In genomic region chr5:31589711-31590319, GRCm38 (mm10) we compare ENCODE assay signal across 10 mouse cellular contexts. TPM values are rescaled to one million over a fixed set of nuclear protein-coding genes. Genes with fewer than 3 reads are reported as not detected.
A peak's percentile ranks its signal among the peaks of the same experiment; 100 is the strongest.
DNase-seq lines count a peak whose midpoint lies in the region; ATAC-seq and TF ChIP-seq lines count a peak whose summit lies in the region.
"Had no signal": no experiment of that assay in that cellular context is flagged by ENCODE, and none has a peak within 500 bp of the region (broad histone marks: within the 10 kb centered on the region; RNA-seq: fewer than 3 reads in every experiment).

No protein-coding gene starts in this region.

- H3K9me3 ChIP-seq in intestine, embryonic 14.5 days (ENCODE audit: control insufficient read depth, low read length), result 0 out of 2 replicates have a peak, but pooled peaks cover 2% of the 10 kb centered on the region
- no peaks in the 10 kb centered on the region for H3K9me3 ChIP-seq in intestine, postnatal 0 days (ENCODE audit: control insufficient read depth)
- peaks cover 7% of the 10 kb centered on the region for H3K9me3 ChIP-seq in liver, embryonic 12.5 days (replicated peaks)

- no peak for TF ChIP-seq CTCF in intestine, postnatal 0 days (IDR thresholded peaks at IDR 0.05; ENCODE audit: low read depth)

- no peaks in the 10 kb centered on the region for H3K36me3 ChIP-seq in intestine, embryonic 14.5 days (ENCODE audit: control insufficient read depth, insufficient read depth, low read length)
- no peaks in the 10 kb centered on the region for H3K36me3 ChIP-seq in intestine, postnatal 0 days (ENCODE audit: control insufficient read depth, insufficient read depth)
- H3K36me3 ChIP-seq in liver, embryonic 12.5 days, result no peaks in the 10 kb centered on the region
- H3K36me3 ChIP-seq: heart, embryonic 13.5 days; midbrain, embryonic 13.5 days had no signal

- H3K4me2 ChIP-seq in intestine, embryonic 14.5 days (ENCODE audit: low read length), result no peak overlapping the region
- H3K4me2 ChIP-seq in intestine, postnatal 0 days (replicated peaks; ENCODE audit: low read depth), result no peak overlapping the region
- H3K4me2 ChIP-seq in liver, embryonic 12.5 days, result no peak overlapping the region
- H3K4me2 ChIP-seq: heart, embryonic 13.5 days; midbrain, embryonic 13.5 days had no signal

- H3K9ac ChIP-seq in intestine, embryonic 14.5 days (ENCODE audit: low read length), result no peak overlapping the region
- H3K9ac ChIP-seq in intestine, postnatal 0 days (ENCODE audit: low read depth, low read length), result no peak overlapping the region
- H3K9ac ChIP-seq in liver, embryonic 12.5 days, result no peak overlapping the region
- H3K9ac ChIP-seq: heart, embryonic 13.5 days; midbrain, embryonic 13.5 days had no signal

- intact Hi-C loops in left cerebral cortex, postnatal 36 days (cut with DNase I), result loop anchor here (10.0 kb wide), 1 partner anchor 445 kb away; no protein-coding TSS in a partner anchor

- peak overlapping the region; percentile 45; the same call in 1 of the 2 replicates for H3K27ac ChIP-seq in intestine, embryonic 14.5 days (ENCODE audit: low read depth)
- H3K27ac ChIP-seq in intestine, postnatal 0 days (ENCODE audit: low read depth, low read length), result no peak overlapping the region
- H3K27ac ChIP-seq in liver, embryonic 12.5 days, result no peak overlapping the region
- H3K27ac ChIP-seq: heart, embryonic 13.5 days; midbrain, embryonic 13.5 days had no signal

- no peak overlapping the region for H3K4me3 ChIP-seq in intestine, embryonic 14.5 days (ENCODE audit: low read depth, low read length)
- no peak overlapping the region for H3K4me3 ChIP-seq in intestine, postnatal 0 days (ENCODE audit: low read depth, low read length)
- no peak overlapping the region for H3K4me3 ChIP-seq in liver, embryonic 12.5 days
- H3K4me3 ChIP-seq: heart, embryonic 13.5 days; midbrain, embryonic 13.5 days had no signal

- no peak for DNase-seq in intestine, embryonic 14.5 days (ENCODE audit: low spot score)
- peak; percentile 43 for DNase-seq in right cerebral cortex, adult 18-20 months
- DNase-seq in right cerebral cortex, postnatal 25 days, result no peak
- peak; percentile 36 for DNase-seq in left cerebral cortex, postnatal 36 days (ENCODE audit: low spot score in 2 of 2)
- no peak for DNase-seq in urinary bladder, adult 18-20 months (ENCODE audit: low spot score in 2 of 2)
- DNase-seq: kidney, adult 8-10 months had no signal

- ATAC-seq in intestine, embryonic 14.5 days (replicated peaks; ENCODE audit: low FRiP score, low TSS enrichment, low read depth), result peak; percentile 70; the same call in 1 of the 2 replicates
- no peak for ATAC-seq in intestine, postnatal 0 days
- no peak for ATAC-seq in liver, embryonic 12.5 days
- ATAC-seq: midbrain, embryonic 13.5 days had no signal

- H3K4me1 ChIP-seq in intestine, embryonic 14.5 days (replicated peaks; ENCODE audit: control insufficient read depth, insufficient read depth, low read length), result 0 out of 2 replicates have a peak, but pooled peaks cover 2% of the 10 kb centered on the region
- no peaks in the 10 kb centered on the region for H3K4me1 ChIP-seq in intestine, postnatal 0 days (replicated peaks; ENCODE audit: control insufficient read depth, insufficient read depth, low read length)
- H3K4me1 ChIP-seq in liver, embryonic 12.5 days, result no peaks in the 10 kb centered on the region
- H3K4me1 ChIP-seq: heart, embryonic 13.5 days; midbrain, embryonic 13.5 days had no signal

- 55% methylated on average over 14 of the region's 14 CpGs for WGBS in intestine, embryonic 14.5 days
- WGBS in intestine, postnatal 0 days, result 69% methylated on average over 14 of the region's 14 CpGs
- WGBS in liver, embryonic 12.5 days (ENCODE audit: insufficient replicate concordance), result 75% methylated on average over 14 of the region's 14 CpGs

- no peaks in the 10 kb centered on the region for H3K27me3 ChIP-seq in intestine, embryonic 14.5 days (replicated peaks; ENCODE audit: control insufficient read depth, insufficient read depth, low read length)
- H3K27me3 ChIP-seq in intestine, postnatal 0 days (replicated peaks; ENCODE audit: control insufficient read depth, insufficient read depth, low read length), result no peaks in the 10 kb centered on the region
- H3K27me3 ChIP-seq in liver, embryonic 12.5 days (replicated peaks), result no peaks in the 10 kb centered on the region
- H3K27me3 ChIP-seq: heart, embryonic 13.5 days; midbrain, embryonic 13.5 days had no signal

RNA-seq across cellular contexts. Expression of gene Mrpl33, which starts 6.9 kb away (rescaled TPM):
- 298 and 334 TPM in 2 replicates for polyA plus RNA-seq in intestine, embryonic 14.5 days (2014; fragmentation: Nextera tagmentation; extraction: Ambion mirVana)
- 337 and 357 TPM in 2 replicates for polyA plus RNA-seq in intestine, postnatal 0 days (2015; fragmentation: Nextera tagmentation; extraction: Ambion mirVana)
- 10 to 100 TPM; 82.6 to 94.8 TPM for total RNA-seq in left cerebral cortex, postnatal 36 days (2021)
- polyA plus RNA-seq in liver, embryonic 12.5 days (2016; fragmentation: Nextera tagmentation; extraction: Ambion mirVana), result 232 and 236 TPM in 2 replicates

Comparison
In these comparisons a context has a peak if more than half of its experiments do, and no peak if none do; other contexts are left out.
1. DNase-seq: peak in right cerebral cortex, adult 18-20 months (single experiment) and left cerebral cortex, postnatal 36 days (2 of 2); none in intestine, embryonic 14.5 days (single experiment), right cerebral cortex, postnatal 25 days (single experiment) and urinary bladder, adult 18-20 months (0 of 2).